ENCODE assay signal across 8 mouse cellular contexts in the genomic region with DNA sequence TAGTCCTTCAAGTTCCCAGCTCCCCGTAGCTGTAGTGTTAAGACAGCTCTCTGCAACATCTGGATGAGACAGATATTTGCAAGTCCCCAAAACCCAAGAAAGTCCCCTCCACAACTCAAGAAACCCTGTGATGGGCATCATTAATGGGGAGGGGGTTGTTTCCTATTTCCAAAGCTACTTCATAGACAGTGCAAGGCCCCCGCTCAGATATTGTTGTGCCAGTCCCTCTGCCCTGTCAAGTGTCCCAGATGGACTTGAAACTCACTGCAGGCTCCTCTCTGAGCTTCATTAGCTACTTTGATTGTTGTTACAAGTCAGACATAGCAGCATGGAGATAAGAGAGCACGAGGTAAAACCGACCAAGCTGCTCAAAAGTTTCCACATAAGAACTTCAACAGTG.
DNase-seq lines count a peak whose midpoint lies in the region; ATAC-seq lines count a peak whose summit lies in the region.

No protein-coding gene starts in this region.

- H3K4me2 ChIP-seq in heart, embryonic 13.5 days = peak overlapping the region; percentile 73
- peak overlapping the region; percentile 48 for H3K4me2 ChIP-seq in embryonic facial prominence, embryonic 14.5 days (ENCODE audit: low read depth, low read length)
- H3K4me2 ChIP-seq in hindbrain, embryonic 14.5 days (replicated peaks) = peak overlapping the region; percentile 55
- H3K4me2 ChIP-seq in midbrain, embryonic 13.5 days (replicated peaks) = peak overlapping the region; percentile 58

- intact Hi-C loops in heart, postnatal 36 days (cut with DNase I) = loop anchor here (2.0 to 5.0 kb wide), 2 partner anchors 71 to 168 kb away; no protein-coding TSS in a partner anchor

- H3K4me3 ChIP-seq in heart, embryonic 13.5 days = peak overlapping the region; percentile 53
- peak overlapping the region; percentile 33 for H3K4me3 ChIP-seq in embryonic facial prominence, embryonic 14.5 days (ENCODE audit: low read depth, low read length)
- H3K4me3 ChIP-seq in hindbrain, embryonic 14.5 days (replicated peaks; ENCODE audit: low read length) = peak overlapping the region; percentile 35
- peak overlapping the region; percentile 36 for H3K4me3 ChIP-seq in midbrain, embryonic 13.5 days (replicated peaks)

- WGBS in heart, embryonic 13.5 days = 18% methylated on average over 4 of the region's 4 CpGs
- 38% methylated on average over 4 of the region's 4 CpGs for WGBS in embryonic facial prominence, embryonic 14.5 days
- WGBS in hindbrain, embryonic 14.5 days = 32% methylated on average over 4 of the region's 4 CpGs
- WGBS in midbrain, embryonic 13.5 days = 17% methylated on average over 4 of the region's 4 CpGs

- DNase-seq in heart, postnatal 36 days = no peak
- DNase-seq in embryonic facial prominence, embryonic 14.5 days (ENCODE audit: low spot score) = no peak
- DNase-seq in hindbrain, embryonic 14.5 days (ENCODE audit: low spot score) = no peak
- DNase-seq in adrenal gland, postnatal 14 days = no peak
- DNase-seq in left cerebral cortex, adult 9 months (ENCODE audit: low spot score in 2 of 2) = no peak
- DNase-seq in right cerebral cortex, postnatal 36 days (ENCODE audit: low spot score in 2 of 2) = no peak

- no peaks in the 10 kb centered on the region for H3K9me3 ChIP-seq in heart, embryonic 13.5 days
- no peaks in the 10 kb centered on the region for H3K9me3 ChIP-seq in embryonic facial prominence, embryonic 14.5 days (ENCODE audit: control insufficient read depth, low read length)
- H3K9me3 ChIP-seq in hindbrain, embryonic 14.5 days (ENCODE audit: control insufficient read depth, low read length) = no peaks in the 10 kb centered on the region
- no peaks in the 10 kb centered on the region for H3K9me3 ChIP-seq in midbrain, embryonic 13.5 days

- no peaks in the 10 kb centered on the region for H3K36me3 ChIP-seq in heart, embryonic 13.5 days
- H3K36me3 ChIP-seq in embryonic facial prominence, embryonic 14.5 days (ENCODE audit: control insufficient read depth, insufficient read depth, low read length) = no peaks in the 10 kb centered on the region
- H3K36me3 ChIP-seq in hindbrain, embryonic 14.5 days (replicated peaks; ENCODE audit: control insufficient read depth, insufficient read depth) = no peaks in the 10 kb centered on the region
- no peaks in the 10 kb centered on the region for H3K36me3 ChIP-seq in midbrain, embryonic 13.5 days

- peaks cover 83% of the 10 kb centered on the region for H3K4me1 ChIP-seq in heart, embryonic 13.5 days
- peaks cover 43% of the 10 kb centered on the region for H3K4me1 ChIP-seq in embryonic facial prominence, embryonic 14.5 days (ENCODE audit: control insufficient read depth, insufficient read depth, low read length)
- peaks cover 27% of the 10 kb centered on the region for H3K4me1 ChIP-seq in hindbrain, embryonic 14.5 days (replicated peaks; ENCODE audit: control insufficient read depth, insufficient read depth, low read length)
- H3K4me1 ChIP-seq in midbrain, embryonic 13.5 days (replicated peaks) = peaks cover 52% of the 10 kb centered on the region

- H3K9ac ChIP-seq in heart, embryonic 13.5 days = peak overlapping the region; percentile 82
- peak overlapping the region; percentile 36 for H3K9ac ChIP-seq in embryonic facial prominence, embryonic 14.5 days (ENCODE audit: low read depth, low read length)
- peak overlapping the region; percentile 51 for H3K9ac ChIP-seq in hindbrain, embryonic 14.5 days
- peak overlapping the region; percentile 63; the same call in 1 of the 2 replicates for H3K9ac ChIP-seq in midbrain, embryonic 13.5 days (replicated peaks)

- H3K27me3 ChIP-seq in heart, embryonic 13.5 days (replicated peaks) = no peaks in the 10 kb centered on the region
- no peaks in the 10 kb centered on the region for H3K27me3 ChIP-seq in embryonic facial prominence, embryonic 14.5 days (replicated peaks; ENCODE audit: control insufficient read depth, insufficient read depth, low read length)
- H3K27me3 ChIP-seq in hindbrain, embryonic 14.5 days (ENCODE audit: control insufficient read depth, insufficient read depth, low read length) = no peaks in the 10 kb centered on the region
- no peaks in the 10 kb centered on the region for H3K27me3 ChIP-seq in midbrain, embryonic 13.5 days

- no peak for ATAC-seq in heart, embryonic 13.5 days (ENCODE audit: extremely low read depth, insufficient number of reproducible peaks, low FRiP score, low TSS enrichment)
- no peak for ATAC-seq in embryonic facial prominence, embryonic 14.5 days (ENCODE audit: low read depth)
- ATAC-seq in hindbrain, embryonic 14.5 days (ENCODE audit: low FRiP score) = no peak
- ATAC-seq in midbrain, embryonic 13.5 days = no peak

- peak overlapping the region; percentile 92 for H3K27ac ChIP-seq in heart, embryonic 13.5 days (replicated peaks)
- peak overlapping the region; percentile 88 for H3K27ac ChIP-seq in embryonic facial prominence, embryonic 14.5 days (replicated peaks; ENCODE audit: low read depth, low read length)
- H3K27ac ChIP-seq in hindbrain, embryonic 14.5 days = peak overlapping the region; percentile 74
- H3K27ac ChIP-seq in midbrain, embryonic 13.5 days = peak overlapping the region; percentile 80
